Mouse (Mus musculus): ENCODE results near the gene Arhgap6. TPM values are rescaled to one million over a fixed set of nuclear protein-coding genes. Genes with fewer than 3 reads are reported as not detected.

Arhgap6 gene
- total and polyA plus RNA-seq, 2 experiments from 2014 or later: 3.9 to 7.4 TPM

GRCm38 (mm10) chrX:168904086-168904485, 109.2 kb downstream of the Arhgap6 start:
- H3K9ac ChIP-seq (replicated peaks; ENCODE audit: low read depth, low read length): no peak overlapping the region
- H3K4me3 ChIP-seq (ENCODE audit: low read depth, low read length): no peak overlapping the region
- no peak for TF ChIP-seq CTCF (IDR thresholded peaks at IDR 0.05; ENCODE audit: low read depth)
- no peak for TF ChIP-seq EP300 (IDR thresholded peaks at IDR 0.05; ENCODE audit: low read depth)
- H3K4me1 ChIP-seq (ENCODE audit: control insufficient read depth, insufficient read depth): no peaks in the 10 kb centered on the region
- 63% methylated on average over 3 of the region's 3 CpGs for WGBS
- no peaks in the 10 kb centered on the region for H3K9me3 ChIP-seq (replicated peaks; ENCODE audit: control insufficient read depth, low read length)
- DNase-seq (ENCODE audit: low spot score) (no peak), ATAC-seq (ENCODE audit: insufficient read depth, low read depth) (no peak)
- H3K4me2 ChIP-seq (ENCODE audit: low read depth, low read length): no peak overlapping the region
- no peak overlapping the region for H3K27ac ChIP-seq (ENCODE audit: low read depth)
- H3K27me3 ChIP-seq (ENCODE audit: control insufficient read depth, insufficient read depth, low read length): no peaks in the 10 kb centered on the region
- no peaks in the 10 kb centered on the region for H3K36me3 ChIP-seq (replicated peaks; ENCODE audit: control insufficient read depth, insufficient read depth, low read length)

DNA sequence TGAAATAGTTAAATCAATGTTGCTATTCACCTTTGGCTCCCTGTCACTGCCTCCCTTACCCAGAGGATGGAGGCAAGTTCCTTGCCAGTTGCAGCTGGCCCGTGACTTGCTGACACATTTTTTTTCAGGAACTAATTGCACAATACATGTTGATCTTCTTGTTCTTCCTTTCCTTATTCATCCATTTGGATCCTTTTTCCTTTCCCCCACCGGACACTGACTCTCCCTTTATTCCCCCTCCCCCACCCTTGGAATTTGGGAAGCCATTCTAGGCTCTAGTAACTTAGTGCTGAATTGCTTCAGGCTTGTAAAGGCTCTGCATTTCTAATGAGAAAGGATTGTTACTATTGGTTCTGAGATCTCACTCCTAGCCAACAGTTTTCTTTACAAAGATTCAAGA, 112.7 kb downstream of the Arhgap6 start:
- TF ChIP-seq CTCF (IDR thresholded peaks at IDR 0.05; ENCODE audit: low read depth) (no peak), EP300 (IDR thresholded peaks at IDR 0.05; ENCODE audit: low read depth) (no peak)
- WGBS: 43% methylated on average over 2 of the region's 2 CpGs
- DNase-seq (ENCODE audit: low spot score): no peak

DNA sequence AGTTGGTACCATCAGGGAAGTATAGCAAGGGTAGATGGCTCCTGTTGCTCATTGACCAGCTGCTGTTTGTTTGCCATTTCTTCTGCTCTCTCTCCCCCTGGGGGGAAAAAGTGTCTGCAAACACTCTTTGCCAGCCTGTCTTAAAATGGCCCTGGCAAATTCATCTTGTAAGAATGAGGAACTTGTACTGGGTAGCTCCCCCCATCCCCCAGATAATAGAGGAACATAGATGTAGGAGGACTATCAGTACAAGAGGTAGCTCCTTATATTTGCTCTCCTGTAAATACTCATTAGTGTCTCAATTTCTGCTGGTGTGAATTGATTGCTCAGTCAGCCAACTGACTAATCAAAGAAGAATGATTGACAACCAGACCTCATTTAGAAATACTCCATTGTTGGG, 118.6 kb downstream of the Arhgap6 start:
- TF ChIP-seq EP300 (IDR thresholded peaks at IDR 0.05; ENCODE audit: low read depth) (no peak), CTCF (IDR thresholded peaks at IDR 0.05; ENCODE audit: low read depth) (no peak)
- H3K4me3 ChIP-seq (ENCODE audit: low read depth, low read length): no peak overlapping the region
- no peaks in the 10 kb centered on the region for H3K27me3 ChIP-seq (ENCODE audit: control insufficient read depth, insufficient read depth, low read length)
- no peaks in the 10 kb centered on the region for H3K36me3 ChIP-seq (replicated peaks; ENCODE audit: control insufficient read depth, insufficient read depth, low read length)
- DNase-seq (ENCODE audit: low spot score): no peak
- no peak overlapping the region for H3K4me2 ChIP-seq (ENCODE audit: low read depth, low read length)
- no peak overlapping the region for H3K27ac ChIP-seq (ENCODE audit: low read depth)
- H3K9ac ChIP-seq (replicated peaks; ENCODE audit: low read depth, low read length): no peak overlapping the region
- H3K9me3 ChIP-seq (replicated peaks; ENCODE audit: control insufficient read depth, low read length): no peaks in the 10 kb centered on the region
- no peaks in the 10 kb centered on the region for H3K4me1 ChIP-seq (ENCODE audit: control insufficient read depth, insufficient read depth)
- no peak for ATAC-seq (ENCODE audit: insufficient read depth, low read depth)

More for the DNA sequence above, 112.7 kb downstream of the Arhgap6 start:
- ATAC-seq (ENCODE audit: insufficient read depth, low read depth): no peak
- Histone ChIP-seq H3K27ac (ENCODE audit: low read depth) (no peak overlapping the region), H3K27me3 (ENCODE audit: control insufficient read depth, insufficient read depth, low read length) (no peaks in the 10 kb centered on the region), H3K4me3 (ENCODE audit: low read depth, low read length) (no peak overlapping the region), H3K36me3 (replicated peaks; ENCODE audit: control insufficient read depth, insufficient read depth, low read length) (no peaks in the 10 kb centered on the region), H3K9me3 (replicated peaks; ENCODE audit: control insufficient read depth, low read length) (no peaks in the 10 kb centered on the region), H3K4me2 (ENCODE audit: low read depth, low read length) (no peak overlapping the region), H3K4me1 (ENCODE audit: control insufficient read depth, insufficient read depth) (no peaks in the 10 kb centered on the region), H3K9ac (replicated peaks; ENCODE audit: low read depth, low read length) (no peak overlapping the region)

GRCm38 (mm10) chrX:168920942-168921341, 126.0 kb downstream of the Arhgap6 start:
- DNase-seq (ENCODE audit: low spot score) (no peak), ATAC-seq (ENCODE audit: insufficient read depth, low read depth) (no peak)
- H3K9me3 ChIP-seq (replicated peaks; ENCODE audit: control insufficient read depth, low read length): no peaks in the 10 kb centered on the region
- no peak overlapping the region for H3K9ac ChIP-seq (replicated peaks; ENCODE audit: low read depth, low read length)
- H3K27me3 ChIP-seq (ENCODE audit: control insufficient read depth, insufficient read depth, low read length): no peaks in the 10 kb centered on the region
- no peak overlapping the region for H3K4me2 ChIP-seq (ENCODE audit: low read depth, low read length)
- TF ChIP-seq EP300 (IDR thresholded peaks at IDR 0.05; ENCODE audit: low read depth) (no peak), CTCF (IDR thresholded peaks at IDR 0.05; ENCODE audit: low read depth) (peak; percentile 36; the same call in 1 of the 2 replicates)
- no peaks in the 10 kb centered on the region for H3K4me1 ChIP-seq (ENCODE audit: control insufficient read depth, insufficient read depth)
- no peaks in the 10 kb centered on the region for H3K36me3 ChIP-seq (replicated peaks; ENCODE audit: control insufficient read depth, insufficient read depth, low read length)
- WGBS: 50% methylated on average over 2 of the region's 2 CpGs
- no peak overlapping the region for H3K27ac ChIP-seq (ENCODE audit: low read depth)
- H3K4me3 ChIP-seq (ENCODE audit: low read depth, low read length): no peak overlapping the region

GRCm38 (mm10) chrX:168932420-168932819, 137.5 kb downstream of the Arhgap6 start:
- H3K4me1 ChIP-seq (ENCODE audit: control insufficient read depth, insufficient read depth): no peaks in the 10 kb centered on the region
- no peak overlapping the region for H3K27ac ChIP-seq (ENCODE audit: low read depth)
- no peaks in the 10 kb centered on the region for H3K27me3 ChIP-seq (ENCODE audit: control insufficient read depth, insufficient read depth, low read length)
- ATAC-seq (ENCODE audit: insufficient read depth, low read depth) (no peak), DNase-seq (ENCODE audit: low spot score) (no peak)
- H3K9ac ChIP-seq (replicated peaks; ENCODE audit: low read depth, low read length): no peak overlapping the region
- H3K36me3 ChIP-seq (replicated peaks; ENCODE audit: control insufficient read depth, insufficient read depth, low read length): no peaks in the 10 kb centered on the region
- TF ChIP-seq CTCF (IDR thresholded peaks at IDR 0.05; ENCODE audit: low read depth) (no peak), EP300 (IDR thresholded peaks at IDR 0.05; ENCODE audit: low read depth) (no peak)
- H3K4me3 ChIP-seq (ENCODE audit: low read depth, low read length): no peak overlapping the region
- no peaks in the 10 kb centered on the region for H3K9me3 ChIP-seq (replicated peaks; ENCODE audit: control insufficient read depth, low read length)
- H3K4me2 ChIP-seq (ENCODE audit: low read depth, low read length): no peak overlapping the region
- WGBS: 74% methylated on average over 1 of the region's 1 CpGs

GRCm38 (mm10) chrX:168935447-168935846, 140.5 kb downstream of the Arhgap6 start:
- no peaks in the 10 kb centered on the region for H3K4me1 ChIP-seq (ENCODE audit: control insufficient read depth, insufficient read depth)
- H3K4me3 ChIP-seq (ENCODE audit: low read depth, low read length): no peak overlapping the region
- TF ChIP-seq EP300 (IDR thresholded peaks at IDR 0.05; ENCODE audit: low read depth): no peak
- peak; percentile 47 for TF ChIP-seq CTCF (IDR thresholded peaks at IDR 0.05; ENCODE audit: low read depth)
- no peak overlapping the region for H3K9ac ChIP-seq (replicated peaks; ENCODE audit: low read depth, low read length)
- no peaks in the 10 kb centered on the region for H3K27me3 ChIP-seq (ENCODE audit: control insufficient read depth, insufficient read depth, low read length)
- no peak overlapping the region for H3K4me2 ChIP-seq (ENCODE audit: low read depth, low read length)
- no peaks in the 10 kb centered on the region for H3K9me3 ChIP-seq (replicated peaks; ENCODE audit: control insufficient read depth, low read length)
- DNase-seq (ENCODE audit: low spot score): no peak
- H3K27ac ChIP-seq (ENCODE audit: low read depth): no peak overlapping the region
- no peak for ATAC-seq (ENCODE audit: insufficient read depth, low read depth)
- WGBS: 5% methylated on average over 3 of the region's 3 CpGs
- no peaks in the 10 kb centered on the region for H3K36me3 ChIP-seq (replicated peaks; ENCODE audit: control insufficient read depth, insufficient read depth, low read length)
